Mouse (Mus musculus): ENCODE results near the gene Wasl. TPM values are rescaled to one million over a fixed set of nuclear protein-coding genes. Genes with fewer than 3 reads are reported as not detected.

The Wasl gene
- total RNA-seq, 2 experiments from 2014 or later: 4.9 to 22.3 TPM

DNA sequence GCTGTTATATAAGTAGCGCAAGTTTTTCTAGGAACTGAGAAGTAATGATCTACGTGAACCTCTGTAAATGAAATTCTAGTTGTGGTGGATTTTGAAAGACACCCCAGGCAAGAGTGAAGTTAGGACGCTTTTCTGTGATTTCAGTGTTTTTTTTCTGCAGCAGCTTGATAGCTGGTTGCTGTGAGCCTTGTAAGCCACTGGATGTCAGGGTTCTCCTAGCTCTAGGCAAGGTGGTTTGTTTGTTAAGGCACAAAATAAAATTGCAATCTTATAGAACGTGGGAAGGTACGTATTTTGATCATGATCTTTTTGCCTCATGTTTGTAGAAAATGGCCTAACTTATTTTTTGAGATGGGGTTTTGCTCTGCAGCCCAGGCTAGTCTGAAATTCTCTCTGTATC lies 95.8 kb downstream of the Wasl start:
- no peak for ATAC-seq (replicated peaks; ENCODE audit: poor library complexity, severe bottlenecking)

GRCm38 (mm10) chr6:24564886-24565285 lies 99.9 kb downstream of the Wasl start:
- ATAC-seq (replicated peaks; ENCODE audit: poor library complexity, severe bottlenecking): no peak

- no peak for ATAC-seq (replicated peaks; ENCODE audit: poor library complexity, severe bottlenecking)
Observed at GRCm38 (mm10) chr6:24564081-24564480, 100.7 kb downstream of the Wasl start.

Other genes with a start within 250 kb of the Wasl start
- gene Iqub, start 149.9 kb downstream of the Wasl start, total RNA-seq (2014; fragmentation: Nextera tagmentation): not detected in 2 replicates
- gene Iqub, start 149.9 kb downstream of the Wasl start, total RNA-seq (2017): not detected in 2 replicates
- 168 and 178 TPM in 2 replicates for gene Ndufa5, start 137.0 kb downstream of the Wasl start, total RNA-seq (2014; fragmentation: Nextera tagmentation)
- 309 and 362 TPM in 2 replicates for gene Ndufa5, start 137.0 kb downstream of the Wasl start, total RNA-seq (2017)
- not detected in 2 replicates for gene Asb15, start 136.9 kb downstream of the Wasl start, total RNA-seq (2014; fragmentation: Nextera tagmentation)
- gene Asb15, start 136.9 kb downstream of the Wasl start, total RNA-seq (2017): not detected in 2 replicates
- gene Lmod2, start 67.2 kb downstream of the Wasl start, total RNA-seq (2014; fragmentation: Nextera tagmentation): not detected in 2 replicates
- gene Lmod2, start 67.2 kb downstream of the Wasl start, total RNA-seq (2017): 0.26 TPM in 1 of 2 replicates, not detected in the other
- not detected in 2 replicates for gene Hyal6, start 68.2 kb upstream of the Wasl start, total RNA-seq (2014; fragmentation: Nextera tagmentation)
- not detected in 2 replicates for gene Hyal6, start 68.2 kb upstream of the Wasl start, total RNA-seq (2017)
- not detected in 2 replicates for gene Hyal4, start 83.3 kb upstream of the Wasl start, total RNA-seq (2014; fragmentation: Nextera tagmentation)
- not detected in 2 replicates for gene Hyal4, start 83.3 kb upstream of the Wasl start, total RNA-seq (2017)
- gene Spam1, start 126.2 kb upstream of the Wasl start, total RNA-seq (2014; fragmentation: Nextera tagmentation): not detected in 2 replicates
- gene Spam1, start 126.2 kb upstream of the Wasl start, total RNA-seq (2017): not detected in 2 replicates
- not detected in 2 replicates for gene Hyal5, start 193.0 kb upstream of the Wasl start, total RNA-seq (2014; fragmentation: Nextera tagmentation)
- not detected in 2 replicates for gene Hyal5, start 193.0 kb upstream of the Wasl start, total RNA-seq (2017)

Measured in granulocyte monocyte progenitor cell, adult 5-6 weeks (primary cell).